Mouse (Mus musculus): Measurements from ENCODE around the gene Esp31. TPM values are rescaled to one million over a fixed set of nuclear protein-coding genes. Genes with fewer than 3 reads are reported as not detected.

Gene Esp31
- polyA plus RNA-seq (2017; shearing (Covaris generic)), result not detected

GRCm38 (mm10) chr17:38639147-38639546 lies at the start of gene Esp31:
Gene Esp31, plus strand, starts transcription at chr17:38639447.

Other genes with a start within 250 kb of the Esp31 start
- gene Esp36, start 219.3 kb upstream of the Esp31 start, polyA plus RNA-seq (2017; shearing (Covaris generic)), result not detected
- not detected for gene Esp34, start 85.3 kb upstream of the Esp31 start, polyA plus RNA-seq (2017; shearing (Covaris generic))

All from inflammation-experienced regulatory T-cells, adult 16 weeks (primary cell).